Mouse (Mus musculus): ENCODE measurements around the gene Tmem203. TPM values are rescaled to one million over a fixed set of nuclear protein-coding genes. Genes with fewer than 3 reads are reported as not detected.
"Not testable (repeated sequence)": the region's sequence is repeated elsewhere in the genome, so short reads cannot be mapped to it uniquely, and the experiment has no call there.

The Tmem203 gene
- polyA plus RNA-seq, 1 experiment from 2014 or later: 16.3 TPM

DNA sequence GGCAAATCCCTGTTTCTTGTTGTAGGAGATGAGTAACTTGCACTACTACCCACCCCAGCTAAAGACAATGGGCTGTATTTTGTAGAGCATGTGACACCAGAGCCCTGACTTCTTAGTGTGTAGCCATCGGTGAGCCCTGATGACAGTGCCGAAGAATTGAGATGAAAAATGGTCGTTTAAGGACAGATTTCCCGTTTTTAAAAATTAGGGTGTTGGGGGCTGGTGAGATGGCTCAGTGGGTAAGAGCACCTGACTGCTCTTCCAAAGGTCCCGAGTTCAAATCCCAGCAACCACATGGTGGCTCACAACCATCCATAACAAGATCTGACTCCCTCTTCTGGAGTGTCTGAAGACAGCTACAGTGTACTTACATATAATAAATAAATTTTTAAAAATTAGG, 2.0 kb downstream of the Tmem203 start:
- WGBS: 81% methylated on average over 5 of the region's 5 CpGs
- H3K4me2 ChIP-seq (ENCODE audit: low read length); H3K27me3 ChIP-seq (ENCODE audit: control insufficient read depth, insufficient read depth, low read length); H3K9me3 ChIP-seq (ENCODE audit: control insufficient read depth, low read length); H3K9ac ChIP-seq (ENCODE audit: low read length); H3K27ac ChIP-seq (replicated peaks in 1 of 2; ENCODE audit: control insufficient read depth in 1 of 2, insufficient read depth in 1 of 2, low read depth in 2 of 2, low read length in 2 of 2); ATAC-seq (ENCODE audit: insufficient number of reproducible peaks, insufficient read depth, low FRiP score, low read depth); H3K4me3 ChIP-seq (ENCODE audit: control insufficient read depth in 1 of 2, insufficient read depth in 1 of 2, low read depth in 1 of 2, low read length in 2 of 2): not testable (repeated sequence)
- H3K4me1 ChIP-seq (ENCODE audit: control insufficient read depth in 2 of 2, insufficient read depth in 2 of 2, low read length in 2 of 2): peaks cover 7 to 16% of the 10 kb centered on the region in 2 experiments; a peak in 3 of 4 replicates
- peaks cover 14% of the 10 kb centered on the region for H3K36me3 ChIP-seq (ENCODE audit: control insufficient read depth, insufficient read depth, low read length)

DNA sequence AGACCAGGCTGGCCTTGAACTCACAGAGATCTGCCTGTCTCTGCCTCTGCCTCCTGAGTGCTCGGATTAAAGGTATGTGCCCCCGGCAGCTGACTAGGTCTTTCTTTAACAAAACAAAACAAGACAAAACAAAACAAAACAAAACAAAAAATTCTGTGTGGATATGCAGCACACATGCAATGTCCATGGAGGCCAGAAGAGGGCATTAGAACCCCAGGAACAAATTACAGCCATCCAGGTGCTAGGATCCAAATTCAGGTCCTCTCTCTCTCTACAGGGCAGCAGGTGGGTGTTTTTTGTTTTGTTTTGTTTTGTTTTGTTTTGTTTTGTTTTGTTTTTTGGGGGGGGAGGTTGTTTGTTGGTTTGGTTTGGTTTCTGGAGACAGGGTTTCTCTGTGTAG, 3.6 kb downstream of the Tmem203 start:
- H3K9me3 ChIP-seq (ENCODE audit: control insufficient read depth, low read length): no peaks in the 10 kb centered on the region
- no peak for ATAC-seq (ENCODE audit: insufficient number of reproducible peaks, insufficient read depth, low FRiP score, low read depth)
- H3K4me1 ChIP-seq (ENCODE audit: control insufficient read depth in 2 of 2, insufficient read depth in 2 of 2, low read length in 2 of 2): peaks cover 14 to 25% of the 10 kb centered on the region in 2 experiments
- H3K27ac ChIP-seq (replicated peaks in 1 of 2; ENCODE audit: control insufficient read depth in 1 of 2, insufficient read depth in 1 of 2, low read depth in 2 of 2, low read length in 2 of 2): no peak overlapping the region
- peaks cover 3% of the 10 kb centered on the region for H3K27me3 ChIP-seq (ENCODE audit: control insufficient read depth, insufficient read depth, low read length)
- 58% methylated on average over 2 of the region's 2 CpGs for WGBS
- H3K9ac ChIP-seq (ENCODE audit: low read length): no peak overlapping the region
- H3K4me3 ChIP-seq (ENCODE audit: control insufficient read depth in 1 of 2, insufficient read depth in 1 of 2, low read depth in 1 of 2, low read length in 2 of 2): no peak overlapping the region
- no peak overlapping the region for H3K4me2 ChIP-seq (ENCODE audit: low read length)
- H3K36me3 ChIP-seq (ENCODE audit: control insufficient read depth, insufficient read depth, low read length): no peaks in the 10 kb centered on the region

DNA sequence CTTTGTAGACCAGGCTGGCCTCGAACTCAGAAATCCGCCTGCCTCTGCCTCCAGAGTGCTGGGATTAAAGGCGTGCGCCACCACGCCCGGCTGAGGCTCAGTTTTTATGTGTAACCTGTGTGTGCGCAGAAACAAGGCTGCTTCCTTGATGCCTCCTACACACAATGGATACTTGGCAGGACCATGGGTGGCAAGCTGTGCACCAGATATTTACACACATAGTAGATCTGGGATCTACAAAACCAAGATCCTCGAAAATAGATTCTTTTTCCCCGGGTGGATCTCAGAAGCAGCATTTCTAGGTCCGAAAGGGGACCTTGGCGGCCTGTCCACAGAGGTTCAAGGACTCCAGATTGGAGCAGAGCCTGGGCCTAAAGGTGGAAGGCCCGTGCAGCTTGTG, 6.6 kb downstream of the Tmem203 start:
- peak overlapping the region; percentile 38 to 70 for H3K4me3 ChIP-seq (ENCODE audit: control insufficient read depth in 1 of 2, insufficient read depth in 1 of 2, low read depth in 1 of 2, low read length in 2 of 2)
- WGBS: 42% methylated on average over 12 of the region's 12 CpGs
- ATAC-seq (ENCODE audit: insufficient number of reproducible peaks, insufficient read depth, low FRiP score, low read depth): no peak; the same call in 1 of the 2 replicates
- 0 out of 4 replicates have a peak overlapping the region, but pooled peaks of 1 of the 2 experiments have one; percentile 24 for H3K27ac ChIP-seq (replicated peaks in 1 of 2; ENCODE audit: control insufficient read depth in 1 of 2, insufficient read depth in 1 of 2, low read depth in 2 of 2, low read length in 2 of 2)
- H3K4me2 ChIP-seq (ENCODE audit: low read length): peak overlapping the region; percentile 97
- no peaks in the 10 kb centered on the region for H3K36me3 ChIP-seq (ENCODE audit: control insufficient read depth, insufficient read depth, low read length)
- peak overlapping the region; percentile 60 for H3K9ac ChIP-seq (ENCODE audit: low read length)
- H3K4me1 ChIP-seq (ENCODE audit: control insufficient read depth in 2 of 2, insufficient read depth in 2 of 2, low read length in 2 of 2): peaks cover 21 to 27% of the 10 kb centered on the region in 2 experiments
- peaks cover 8% of the 10 kb centered on the region for H3K27me3 ChIP-seq (ENCODE audit: control insufficient read depth, insufficient read depth, low read length)
- no peaks in the 10 kb centered on the region for H3K9me3 ChIP-seq (ENCODE audit: control insufficient read depth, low read length)

DNA sequence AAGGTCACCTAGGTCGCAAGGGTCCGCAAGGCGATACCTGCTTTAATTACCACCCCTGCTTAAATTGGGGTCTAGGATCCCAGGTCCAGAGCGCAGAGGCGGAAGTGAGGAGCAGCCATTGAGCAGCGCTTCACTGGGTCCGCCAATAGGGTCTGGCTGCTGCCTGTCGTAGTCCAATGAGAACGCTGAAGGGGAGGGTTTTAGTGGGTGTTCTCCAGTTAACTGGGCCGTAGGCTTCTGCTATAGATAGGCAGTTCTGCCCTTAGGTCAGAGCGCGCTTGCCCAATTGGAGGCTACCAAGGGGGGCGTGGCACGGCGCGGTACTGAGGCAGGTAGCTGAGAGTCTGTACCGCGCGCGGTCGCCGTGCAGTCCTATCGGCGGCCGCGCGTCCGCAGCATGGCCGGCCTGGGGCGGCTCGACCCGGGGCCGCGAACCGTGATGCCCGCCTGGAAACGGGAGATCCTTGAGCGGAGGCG, 7.1 kb downstream of the Tmem203 start, which contains the start of gene Tprn:
Gene Tprn (plus strand): TSS at position 328 of the 477 bp plus-strand sequence.
- peak; percentile 96 for ATAC-seq (ENCODE audit: insufficient number of reproducible peaks, insufficient read depth, low FRiP score, low read depth)
- no peaks in the 10 kb centered on the region for H3K9me3 ChIP-seq (ENCODE audit: control insufficient read depth, low read length)
- H3K4me3 ChIP-seq (ENCODE audit: control insufficient read depth in 1 of 2, insufficient read depth in 1 of 2, low read depth in 1 of 2, low read length in 2 of 2): peak within 1 kb of the TSS; percentile 62 to 70
- H3K27me3 ChIP-seq (ENCODE audit: control insufficient read depth, insufficient read depth, low read length): peaks cover 8% of the 10 kb centered on the region
- WGBS: under 1% methylated on average over 38 of the region's 39 CpGs
- peak within 1 kb of the TSS; percentile 72 for H3K9ac ChIP-seq (ENCODE audit: low read length)
- H3K36me3 ChIP-seq (ENCODE audit: control insufficient read depth, insufficient read depth, low read length): no peaks in the 10 kb centered on the region
- peaks cover 25 to 32% of the 10 kb centered on the region in 2 experiments for H3K4me1 ChIP-seq (ENCODE audit: control insufficient read depth in 2 of 2, insufficient read depth in 2 of 2, low read length in 2 of 2)
- H3K4me2 ChIP-seq (ENCODE audit: low read length): peak within 1 kb of the TSS; percentile 97
- 0 out of 4 replicates have a peak within 1 kb of the TSS, but pooled peaks of 1 of the 2 experiments have one; percentile 24 for H3K27ac ChIP-seq (replicated peaks in 1 of 2; ENCODE audit: control insufficient read depth in 1 of 2, insufficient read depth in 1 of 2, low read depth in 2 of 2, low read length in 2 of 2)

DNA sequence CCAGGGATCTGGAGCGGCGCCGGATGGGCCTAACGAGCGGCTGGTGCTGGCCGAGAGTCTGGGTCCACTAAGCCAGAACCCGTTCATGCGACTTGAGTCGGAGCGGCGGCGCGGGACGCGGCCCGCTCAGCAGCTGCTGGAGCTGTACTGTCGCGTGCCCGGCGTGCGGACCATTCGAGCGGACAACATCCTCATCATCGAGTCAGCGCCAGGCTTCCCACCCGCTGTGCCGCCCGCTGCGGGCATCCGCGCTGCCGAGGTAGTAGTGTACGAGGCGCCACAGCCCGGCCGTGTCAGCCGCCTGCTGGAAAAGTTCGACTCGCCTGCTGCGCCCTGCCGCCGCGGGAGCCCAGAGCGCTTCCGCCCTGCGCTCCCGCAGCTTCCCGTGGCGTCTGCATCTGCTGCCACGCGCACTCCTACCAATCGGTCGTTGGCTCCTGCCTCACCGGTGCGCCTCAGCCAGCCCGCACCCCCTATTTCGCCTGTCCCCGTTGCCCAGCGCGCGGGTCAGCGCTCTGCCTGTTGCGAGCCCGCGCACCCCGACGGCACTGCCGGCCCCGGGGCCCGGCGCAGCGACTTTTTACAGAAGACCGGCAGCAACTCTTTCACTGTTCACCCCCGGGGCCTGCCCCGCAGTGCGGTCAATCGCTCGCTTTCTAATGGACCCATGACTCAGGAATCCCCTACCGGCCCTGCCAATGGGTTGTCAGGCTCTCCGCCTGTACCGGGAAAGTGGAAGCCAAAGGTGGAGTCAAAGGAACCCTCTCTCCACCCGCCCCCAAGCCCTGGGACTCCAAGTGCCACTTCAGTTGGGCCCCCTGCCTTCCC, 7.8 kb downstream of the Tmem203 start:
- peak overlapping the region; percentile 62 to 70 for H3K4me3 ChIP-seq (ENCODE audit: control insufficient read depth in 1 of 2, insufficient read depth in 1 of 2, low read depth in 1 of 2, low read length in 2 of 2)
- H3K4me1 ChIP-seq (ENCODE audit: control insufficient read depth in 2 of 2, insufficient read depth in 2 of 2, low read length in 2 of 2): peaks cover 26 to 33% of the 10 kb centered on the region in 2 experiments
- H3K27me3 ChIP-seq (ENCODE audit: control insufficient read depth, insufficient read depth, low read length): peaks cover 8% of the 10 kb centered on the region
- under 1% methylated on average over 82 of the region's 82 CpGs for WGBS
- 0 out of 2 replicates have a peak, but pooled peaks cover under 1% of the 10 kb centered on the region for H3K36me3 ChIP-seq (ENCODE audit: control insufficient read depth, insufficient read depth, low read length)
- ATAC-seq (ENCODE audit: insufficient number of reproducible peaks, insufficient read depth, low FRiP score, low read depth): 0 out of 2 replicates have a peak, but pooled peaks have one; percentile 10
- no peaks in the 10 kb centered on the region for H3K9me3 ChIP-seq (ENCODE audit: control insufficient read depth, low read length)
- H3K9ac ChIP-seq (ENCODE audit: low read length): peak overlapping the region; percentile 72
- H3K27ac ChIP-seq (replicated peaks in 1 of 2; ENCODE audit: control insufficient read depth in 1 of 2, insufficient read depth in 1 of 2, low read depth in 2 of 2, low read length in 2 of 2): no peak overlapping the region
- peak overlapping the region; percentile 97 for H3K4me2 ChIP-seq (ENCODE audit: low read length)

DNA sequence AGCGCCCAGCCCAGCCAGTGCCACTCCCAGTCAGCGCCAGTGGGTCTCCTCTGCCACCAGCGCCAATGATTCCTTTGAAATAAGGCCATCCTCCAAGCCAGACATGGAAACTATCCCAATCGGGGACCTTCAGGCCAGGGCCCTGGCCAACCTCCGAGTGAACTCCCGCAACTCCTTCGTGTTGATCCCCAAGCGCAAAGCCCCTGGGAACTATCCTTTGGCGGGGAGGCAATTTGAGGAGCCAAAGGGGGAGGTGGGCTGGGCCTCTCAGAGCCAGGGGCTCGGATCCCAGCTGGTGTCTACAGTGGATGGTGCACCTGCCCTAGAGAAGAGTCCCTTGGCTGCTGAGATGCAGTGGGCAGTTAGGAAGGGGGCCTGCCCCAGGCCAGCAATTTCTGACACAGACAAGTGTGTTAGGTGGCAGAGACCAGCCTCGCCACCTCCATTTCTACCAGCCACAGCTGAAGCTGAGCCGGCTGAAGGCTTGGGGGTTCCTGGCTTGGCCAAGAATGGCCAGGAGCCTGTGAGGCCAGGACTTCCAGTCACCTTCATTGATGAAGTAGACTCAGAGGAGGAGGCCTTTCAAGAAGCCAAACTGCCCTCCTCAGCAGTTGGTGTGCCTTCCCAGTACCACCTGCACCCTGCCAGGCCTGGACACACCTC, 8.5 kb downstream of the Tmem203 start:
- whole genome bisulfite sequencing: 24% methylated on average over 12 of the region's 12 CpGs
- no peak for ATAC-seq (ENCODE audit: insufficient number of reproducible peaks, insufficient read depth, low FRiP score, low read depth)
- Histone ChIP-seq H3K27me3 (ENCODE audit: control insufficient read depth, insufficient read depth, low read length) (peaks cover 8% of the 10 kb centered on the region), H3K4me2 (ENCODE audit: low read length) (peak overlapping the region; percentile 97), H3K9ac (ENCODE audit: low read length) (peak overlapping the region; percentile 72), H3K4me1 (ENCODE audit: control insufficient read depth in 2 of 2, insufficient read depth in 2 of 2, low read length in 2 of 2) (peaks cover 26 to 33% of the 10 kb centered on the region in 2 experiments), H3K9me3 (ENCODE audit: control insufficient read depth, low read length) (no peaks in the 10 kb centered on the region), H3K36me3 (ENCODE audit: control insufficient read depth, insufficient read depth, low read length) (peaks cover 8% of the 10 kb centered on the region; the same call in 1 of the 2 replicates), H3K4me3 (ENCODE audit: control insufficient read depth in 1 of 2, insufficient read depth in 1 of 2, low read depth in 1 of 2, low read length in 2 of 2) (peak overlapping the region; percentile 62 to 70), H3K27ac (replicated peaks in 1 of 2; ENCODE audit: control insufficient read depth in 1 of 2, insufficient read depth in 1 of 2, low read depth in 2 of 2, low read length in 2 of 2) (no peak overlapping the region)

DNA sequence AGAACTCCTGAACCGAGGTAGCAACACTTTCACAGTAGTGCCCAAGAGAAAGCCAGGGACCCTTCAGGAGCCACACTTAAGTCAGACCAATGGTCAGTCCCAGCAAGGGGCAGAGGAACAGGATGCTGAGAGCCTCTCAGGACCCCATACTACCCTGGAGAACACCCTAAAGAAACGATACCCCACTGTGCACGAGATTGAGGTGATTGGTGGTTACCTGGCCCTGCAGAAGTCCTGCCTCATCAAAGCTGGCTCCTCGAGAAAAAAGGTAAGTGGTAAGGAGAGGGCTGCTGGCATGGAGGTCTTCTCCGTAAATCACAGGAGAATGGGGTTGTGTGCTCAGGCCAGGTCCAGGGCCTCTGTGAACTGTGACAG, 9.0 kb downstream of the Tmem203 start:
- Histone ChIP-seq H3K27me3 (ENCODE audit: control insufficient read depth, insufficient read depth, low read length) (peaks cover 8% of the 10 kb centered on the region), H3K4me3 (ENCODE audit: control insufficient read depth in 1 of 2, insufficient read depth in 1 of 2, low read depth in 1 of 2, low read length in 2 of 2) (no peak overlapping the region), H3K9me3 (ENCODE audit: control insufficient read depth, low read length) (no peaks in the 10 kb centered on the region), H3K4me2 (ENCODE audit: low read length) (peak overlapping the region; percentile 97; the same call in 1 of the 2 replicates), H3K36me3 (ENCODE audit: control insufficient read depth, insufficient read depth, low read length) (peaks cover 13% of the 10 kb centered on the region), H3K9ac (ENCODE audit: low read length) (no peak overlapping the region), H3K4me1 (ENCODE audit: control insufficient read depth in 2 of 2, insufficient read depth in 2 of 2, low read length in 2 of 2) (peaks cover 26 to 33% of the 10 kb centered on the region in 2 experiments), H3K27ac (replicated peaks in 1 of 2; ENCODE audit: control insufficient read depth in 1 of 2, insufficient read depth in 1 of 2, low read depth in 2 of 2, low read length in 2 of 2) (no peak overlapping the region)
- WGBS: 66% methylated on average over 5 of the region's 5 CpGs
- no peak for ATAC-seq (ENCODE audit: insufficient number of reproducible peaks, insufficient read depth, low FRiP score, low read depth)

Data from heart, embryonic 14.5 days (tissue).